Mouse (Mus musculus): ENCODE results near the gene Fstl1. TPM values are rescaled to one million over a fixed set of nuclear protein-coding genes. Genes with fewer than 3 reads are reported as not detected.

Gene Fstl1
- 36.8 TPM for polyA plus RNA-seq (2014; fragmentation: Illumina TruSeq; extraction: RNeasy Lipid Tissue Mini Kit (QIAGEN cat#74804); ENCODE audit: low read depth, low replicate concordance)

DNA sequence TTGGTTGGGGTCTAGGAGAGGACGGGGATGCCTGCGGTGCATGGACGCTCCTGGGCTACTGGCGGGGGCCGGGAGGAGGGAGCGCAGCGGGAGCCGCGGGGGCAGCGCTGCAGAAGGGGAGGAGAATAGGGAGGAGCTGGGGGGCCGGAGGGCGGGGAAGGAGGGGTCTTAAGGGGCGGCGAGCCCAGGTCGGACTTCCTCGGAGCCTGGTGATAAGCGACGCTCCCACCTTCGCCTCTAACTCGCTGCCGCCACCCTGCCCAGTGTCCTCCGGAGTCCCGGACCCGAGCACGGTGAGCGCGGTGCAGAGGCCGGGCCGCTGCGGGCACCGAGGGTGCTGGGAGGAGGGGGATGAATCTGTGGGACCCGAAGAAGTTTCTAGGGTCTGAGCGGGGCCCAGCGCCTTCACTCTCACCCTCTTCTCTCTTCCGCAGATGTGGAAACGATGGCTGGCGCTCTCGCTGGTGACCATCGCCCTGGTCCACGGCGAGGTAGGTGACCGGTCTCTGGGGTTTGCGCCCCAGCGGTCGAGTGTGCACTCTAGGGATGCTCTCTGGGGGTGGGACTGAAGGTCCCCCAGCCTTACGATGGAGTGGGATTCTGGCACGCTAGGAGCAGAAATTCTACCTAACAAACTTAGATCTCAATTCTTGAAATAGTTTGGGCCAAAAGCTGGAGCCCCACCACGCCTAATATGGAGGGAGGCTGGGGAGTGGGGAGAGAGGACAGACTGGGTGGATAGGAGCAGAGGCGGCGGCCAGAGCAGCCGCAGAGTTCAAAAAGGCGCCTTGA, at the start of gene Fstl1:
Fstl1 (plus strand) TSS at position 14 of the 792 bp plus-strand sequence.

DNA sequence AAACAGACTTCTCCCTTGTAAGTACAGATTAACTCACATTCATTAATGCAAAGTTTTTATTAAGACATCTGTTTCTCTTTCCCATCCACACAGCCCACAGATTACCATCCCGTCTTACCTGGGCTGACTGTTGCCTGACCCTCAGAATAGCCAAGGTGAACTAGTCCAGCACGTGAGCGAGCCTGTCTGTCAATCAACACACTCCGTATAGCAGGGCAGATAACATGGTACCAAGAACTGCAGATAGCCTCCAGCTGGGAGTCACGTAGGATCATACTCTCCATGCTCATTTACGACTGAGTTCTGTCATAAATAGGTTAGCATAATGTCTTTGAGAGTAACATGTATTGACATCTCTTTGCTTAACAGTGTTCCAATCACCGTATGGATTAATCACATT, 84.4 kb downstream of the Fstl1 start, which contains the start of gene Gm36028:
Gm36028 (minus strand) TSS at position 118 of the 400 bp plus-strand sequence.

DNA sequence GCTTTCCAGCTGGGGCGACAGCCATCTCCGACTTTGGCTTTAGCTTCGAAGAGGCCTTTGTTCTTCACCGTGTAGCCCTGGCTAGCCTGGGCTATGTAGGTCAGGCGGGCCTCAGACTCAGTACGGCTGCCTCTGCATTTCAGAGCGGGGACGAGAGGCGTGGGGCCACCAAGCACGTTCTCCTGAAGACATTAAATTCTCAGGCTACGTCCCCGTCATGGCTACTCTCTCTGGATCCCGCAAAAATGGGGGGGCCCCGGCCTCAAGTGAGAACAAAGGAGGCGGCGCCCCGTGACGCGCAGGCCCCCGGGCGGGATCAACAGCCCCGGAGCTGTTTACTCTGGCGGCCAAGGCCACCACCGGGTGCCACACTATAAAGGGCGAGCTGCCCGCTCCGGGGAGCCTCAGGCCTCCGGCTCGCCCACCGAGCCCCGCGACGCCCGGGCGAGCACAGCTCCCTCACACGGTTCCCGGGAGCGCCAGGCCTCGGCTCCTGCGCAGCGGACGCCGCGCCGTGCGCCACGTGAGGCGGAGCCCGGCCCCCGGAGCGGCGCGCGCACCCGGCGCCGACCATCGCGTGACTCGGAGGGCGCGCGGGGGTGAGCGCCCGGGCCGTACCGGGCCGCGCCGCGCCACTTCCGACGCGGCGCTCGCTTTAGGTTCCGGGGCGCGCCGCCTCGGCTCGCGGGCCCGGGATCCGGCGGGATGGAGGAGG, 91.3 kb downstream of the Fstl1 start, which contains the start of gene Lrrc58:
Lrrc58 (plus strand) TSS at position 599 of the 715 bp plus-strand sequence.

Other genes with a start within 250 kb of the Fstl1 start
- gene Gtf2e1, start 237.1 kb upstream of the Fstl1 start, polyA plus RNA-seq (2014; fragmentation: Illumina TruSeq; extraction: RNeasy Lipid Tissue Mini Kit (QIAGEN cat#74804); ENCODE audit: low read depth, low replicate concordance): 21.8 TPM
- gene Rabl3, start 237.0 kb upstream of the Fstl1 start, polyA plus RNA-seq (2014; fragmentation: Illumina TruSeq; extraction: RNeasy Lipid Tissue Mini Kit (QIAGEN cat#74804); ENCODE audit: low read depth, low replicate concordance): 21.2 TPM
- not detected for gene Hgd, start 196.7 kb upstream of the Fstl1 start, polyA plus RNA-seq (2014; fragmentation: Illumina TruSeq; extraction: RNeasy Lipid Tissue Mini Kit (QIAGEN cat#74804); ENCODE audit: low read depth, low replicate concordance)
- 305 TPM for gene Ndufb4, start 122.4 kb upstream of the Fstl1 start, polyA plus RNA-seq (2014; fragmentation: Illumina TruSeq; extraction: RNeasy Lipid Tissue Mini Kit (QIAGEN cat#74804); ENCODE audit: low read depth, low replicate concordance)
- 0.58 TPM for gene Gm36028, start 84.3 kb downstream of the Fstl1 start, polyA plus RNA-seq (2014; fragmentation: Illumina TruSeq; extraction: RNeasy Lipid Tissue Mini Kit (QIAGEN cat#74804); ENCODE audit: low read depth, low replicate concordance)
- gene Lrrc58, start 91.5 kb downstream of the Fstl1 start, polyA plus RNA-seq (2014; fragmentation: Illumina TruSeq; extraction: RNeasy Lipid Tissue Mini Kit (QIAGEN cat#74804); ENCODE audit: low read depth, low replicate concordance): 176 TPM
- gene Gpr156, start 139.6 kb downstream of the Fstl1 start, polyA plus RNA-seq (2014; fragmentation: Illumina TruSeq; extraction: RNeasy Lipid Tissue Mini Kit (QIAGEN cat#74804); ENCODE audit: low read depth, low replicate concordance): not detected

All from adrenal gland, adult 10 weeks (tissue).